Mouse (Mus musculus): ENCODE data around the gene Gm10837. TPM values are rescaled to one million over a fixed set of nuclear protein-coding genes. Genes with fewer than 3 reads are reported as not detected.

The Gm10837 gene
- polyA plus RNA-seq, 1 experiment from 2014 or later, result not detected

DNA sequence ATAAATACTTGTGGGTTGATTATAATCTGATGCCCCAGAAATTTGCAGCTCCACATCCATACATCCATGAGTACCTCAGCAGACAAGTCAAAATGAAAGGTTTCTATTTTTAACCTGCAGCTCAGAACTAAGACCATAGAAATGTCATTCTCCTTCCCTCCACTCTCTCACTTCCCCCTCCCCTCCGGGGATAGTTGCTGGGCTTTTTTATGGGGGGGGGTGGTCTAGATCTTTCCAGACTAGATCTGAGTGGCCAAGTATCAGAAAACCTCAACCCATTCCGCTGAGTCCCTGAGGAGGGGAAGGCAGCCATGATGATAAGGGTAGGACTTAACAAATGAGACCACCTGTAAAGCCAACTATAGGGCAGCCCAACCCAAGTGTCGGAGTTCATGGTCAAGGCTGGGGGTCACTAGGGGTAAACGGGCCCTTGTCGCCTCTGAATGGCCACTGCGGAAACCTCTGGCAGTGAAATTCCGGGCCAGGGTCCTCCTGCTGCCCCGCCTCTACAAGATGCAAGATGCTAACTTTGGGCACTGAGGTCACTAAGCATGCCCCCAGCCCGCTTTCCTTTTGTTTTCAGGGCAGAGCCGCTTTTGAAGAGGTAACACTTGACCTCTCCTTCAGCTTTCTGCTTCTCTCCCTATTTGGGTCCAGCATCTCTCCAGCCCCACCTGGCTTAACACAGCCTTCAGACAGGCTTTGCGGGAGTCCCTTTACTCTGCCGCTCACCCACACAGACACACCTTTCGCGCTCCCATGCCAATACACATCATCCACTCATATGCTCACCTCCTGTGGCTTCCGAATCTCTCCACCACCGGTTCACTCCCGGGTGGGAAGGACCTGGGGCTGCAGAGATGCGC lies 6.6 kb upstream of the Gm10837 start:
- 4% methylated on average over 18 of the region's 18 CpGs for whole genome bisulfite sequencing (ENCODE audit: insufficient replicate concordance)
- H3K4me2 ChIP-seq (ENCODE audit: low read depth, low read length), result no peak overlapping the region
- H3K4me3 ChIP-seq (ENCODE audit: low read depth, low read length), result no peak overlapping the region
- H3K36me3 ChIP-seq (ENCODE audit: control insufficient read depth, insufficient read depth), result no peaks in the 10 kb centered on the region
- H3K9me3 ChIP-seq (replicated peaks; ENCODE audit: control insufficient read depth, low read length), result no peaks in the 10 kb centered on the region
- H3K27ac ChIP-seq (ENCODE audit: low read length), result no peak overlapping the region
- no peak for ATAC-seq (ENCODE audit: low read depth)
- no peak overlapping the region for H3K9ac ChIP-seq (ENCODE audit: low read depth, low read length)
- H3K4me1 ChIP-seq (ENCODE audit: control insufficient read depth, low read depth, low read length), result no peaks in the 10 kb centered on the region
- H3K27me3 ChIP-seq (ENCODE audit: control insufficient read depth, insufficient read depth, low read depth, low read length), result peaks cover 83% of the 10 kb centered on the region

DNA sequence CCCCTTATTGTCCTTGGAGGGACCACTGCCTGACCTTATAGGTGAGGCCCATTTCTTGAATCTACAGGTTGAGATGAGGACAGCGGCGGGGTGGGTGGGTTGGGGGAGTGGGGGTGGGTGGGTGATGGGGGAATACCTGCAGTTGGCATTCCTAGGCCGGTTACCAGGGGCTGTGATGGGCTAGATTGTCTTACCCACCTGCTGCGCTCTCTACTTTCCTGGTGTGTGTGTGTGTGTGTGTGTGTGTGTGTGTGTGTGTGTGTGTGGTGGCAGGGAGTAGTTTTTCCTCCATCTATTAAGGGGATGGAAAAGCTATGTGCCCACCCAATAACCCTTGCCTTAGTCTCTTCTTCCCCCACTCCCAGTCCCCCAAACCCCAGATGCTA lies 5.9 kb upstream of the Gm10837 start:
- no peaks in the 10 kb centered on the region for H3K36me3 ChIP-seq (ENCODE audit: control insufficient read depth, insufficient read depth)
- H3K4me3 ChIP-seq (ENCODE audit: low read depth, low read length), result no peak overlapping the region
- H3K4me2 ChIP-seq (ENCODE audit: low read depth, low read length), result no peak overlapping the region
- WGBS (ENCODE audit: insufficient replicate concordance), result 12% methylated on average over 4 of the region's 4 CpGs
- H3K9me3 ChIP-seq (replicated peaks; ENCODE audit: control insufficient read depth, low read length), result no peaks in the 10 kb centered on the region
- no peak overlapping the region for H3K9ac ChIP-seq (ENCODE audit: low read depth, low read length)
- no peaks in the 10 kb centered on the region for H3K4me1 ChIP-seq (ENCODE audit: control insufficient read depth, low read depth, low read length)
- no peak overlapping the region for H3K27ac ChIP-seq (ENCODE audit: low read length)
- peaks cover 80% of the 10 kb centered on the region for H3K27me3 ChIP-seq (ENCODE audit: control insufficient read depth, insufficient read depth, low read depth, low read length)
- no peak for ATAC-seq (ENCODE audit: low read depth)

DNA sequence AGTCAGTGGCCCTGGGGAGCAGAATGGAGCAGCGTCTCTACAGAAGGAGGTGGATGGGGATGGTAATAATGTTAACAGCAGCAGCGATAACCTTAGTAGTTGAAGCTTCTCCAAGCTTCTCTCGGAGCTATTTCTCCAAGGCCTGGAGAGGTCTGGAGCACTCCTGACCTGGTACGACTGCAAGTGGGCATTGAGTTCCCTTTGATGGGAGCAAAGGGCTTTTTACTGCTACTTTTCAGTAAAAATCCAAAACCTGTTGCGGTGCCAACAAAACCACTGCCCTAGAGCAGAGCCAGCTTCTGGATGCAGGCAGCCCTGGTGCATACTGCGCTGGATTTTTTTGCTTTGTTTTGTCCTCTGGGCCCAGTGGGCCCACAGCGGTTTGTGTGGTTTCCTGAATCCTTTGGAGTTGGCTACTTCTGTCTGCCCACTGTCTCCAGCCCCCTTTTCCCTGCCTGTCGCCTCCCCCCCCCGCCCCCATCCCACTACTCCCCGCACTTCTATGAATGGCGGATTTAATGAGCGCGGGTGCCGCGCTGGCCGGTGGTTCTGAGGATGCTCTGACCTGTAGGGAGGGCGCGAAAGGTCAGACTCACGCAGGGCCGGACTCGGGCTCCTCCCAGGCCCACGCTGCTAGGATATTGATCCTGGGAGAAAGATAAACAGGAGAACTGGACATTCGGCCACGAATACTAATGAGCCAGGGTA lies 5.4 kb upstream of the Gm10837 start:
- Histone ChIP-seq H3K27ac (ENCODE audit: low read length) (no peak overlapping the region), H3K36me3 (ENCODE audit: control insufficient read depth, insufficient read depth) (no peaks in the 10 kb centered on the region), H3K9ac (ENCODE audit: low read depth, low read length) (no peak overlapping the region), H3K4me1 (ENCODE audit: control insufficient read depth, low read depth, low read length) (no peaks in the 10 kb centered on the region), H3K27me3 (ENCODE audit: control insufficient read depth, insufficient read depth, low read depth, low read length) (peaks cover 80% of the 10 kb centered on the region), H3K4me3 (ENCODE audit: low read depth, low read length) (no peak overlapping the region), H3K9me3 (replicated peaks; ENCODE audit: control insufficient read depth, low read length) (no peaks in the 10 kb centered on the region), H3K4me2 (ENCODE audit: low read depth, low read length) (no peak overlapping the region)
- WGBS (ENCODE audit: insufficient replicate concordance), result 2% methylated on average over 24 of the region's 24 CpGs
- no peak for ATAC-seq (ENCODE audit: low read depth)

DNA sequence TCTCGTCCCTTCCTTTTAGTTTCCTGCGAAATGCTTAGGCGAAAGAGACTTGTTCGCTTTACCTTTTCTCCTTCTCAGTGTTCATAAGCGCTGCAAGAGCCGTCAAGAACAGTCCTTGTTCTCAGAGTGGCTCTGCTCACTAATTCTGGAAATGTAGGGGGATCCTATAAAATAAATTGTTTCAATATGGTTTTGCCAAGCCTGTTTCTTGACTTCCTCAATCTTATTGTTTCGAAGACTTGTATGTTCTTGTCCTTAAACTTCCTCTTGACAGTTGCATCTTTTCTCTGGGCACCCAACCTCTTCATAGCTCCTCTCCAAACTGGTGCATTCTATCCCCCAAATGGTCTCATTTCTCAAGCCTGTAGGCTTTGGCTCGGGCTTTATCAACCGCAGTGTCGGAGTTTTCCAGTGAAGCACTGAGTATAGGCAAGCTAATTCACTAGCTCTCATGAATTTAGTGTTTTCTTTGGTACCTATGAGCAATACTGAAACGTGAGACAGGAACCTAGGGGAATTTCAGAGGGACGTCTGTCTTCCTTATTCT lies 4.7 kb upstream of the Gm10837 start:
- H3K4me2 ChIP-seq (ENCODE audit: low read depth, low read length), result no peak overlapping the region
- ATAC-seq (ENCODE audit: low read depth), result no peak
- H3K4me1 ChIP-seq (ENCODE audit: control insufficient read depth, low read depth, low read length), result peaks cover 2% of the 10 kb centered on the region
- H3K36me3 ChIP-seq (ENCODE audit: control insufficient read depth, insufficient read depth), result no peaks in the 10 kb centered on the region
- no peak overlapping the region for H3K27ac ChIP-seq (ENCODE audit: low read length)
- H3K9ac ChIP-seq (ENCODE audit: low read depth, low read length), result no peak overlapping the region
- H3K4me3 ChIP-seq (ENCODE audit: low read depth, low read length), result no peak overlapping the region
- 2% methylated on average over 12 of the region's 12 CpGs for WGBS (ENCODE audit: insufficient replicate concordance)
- peaks cover 81% of the 10 kb centered on the region for H3K27me3 ChIP-seq (ENCODE audit: control insufficient read depth, insufficient read depth, low read depth, low read length)
- no peaks in the 10 kb centered on the region for H3K9me3 ChIP-seq (replicated peaks; ENCODE audit: control insufficient read depth, low read length)

DNA sequence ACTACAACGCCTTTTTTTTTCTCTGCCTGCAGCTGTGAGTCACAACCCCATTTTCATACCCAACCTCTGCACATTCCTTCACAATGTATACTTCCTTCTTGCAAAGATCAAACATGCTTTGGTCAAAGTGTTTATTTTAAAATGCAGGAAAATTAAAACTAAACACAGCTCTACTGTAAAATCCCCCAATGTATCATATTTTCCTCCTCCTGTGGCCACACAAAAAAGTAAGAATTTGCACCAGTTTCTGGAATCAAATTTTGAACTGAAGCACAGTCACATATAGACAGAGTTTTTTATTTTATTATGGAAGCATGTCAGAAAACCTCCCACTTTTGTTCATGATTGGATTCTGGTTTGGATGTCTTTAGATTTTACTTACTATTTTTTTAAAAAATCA lies 3.8 kb upstream of the Gm10837 start:
- H3K4me2 ChIP-seq (ENCODE audit: low read depth, low read length), result no peak overlapping the region
- no peak overlapping the region for H3K9ac ChIP-seq (ENCODE audit: low read depth, low read length)
- 13% methylated on average over 1 of the region's 1 CpGs for WGBS (ENCODE audit: insufficient replicate concordance)
- peaks cover 81% of the 10 kb centered on the region for H3K27me3 ChIP-seq (ENCODE audit: control insufficient read depth, insufficient read depth, low read depth, low read length)
- H3K36me3 ChIP-seq (ENCODE audit: control insufficient read depth, insufficient read depth), result no peaks in the 10 kb centered on the region
- H3K4me3 ChIP-seq (ENCODE audit: low read depth, low read length), result no peak overlapping the region
- H3K27ac ChIP-seq (ENCODE audit: low read length), result no peak overlapping the region
- ATAC-seq (ENCODE audit: low read depth), result no peak
- no peaks in the 10 kb centered on the region for H3K9me3 ChIP-seq (replicated peaks; ENCODE audit: control insufficient read depth, low read length)
- peaks cover 4% of the 10 kb centered on the region for H3K4me1 ChIP-seq (ENCODE audit: control insufficient read depth, low read depth, low read length)

DNA sequence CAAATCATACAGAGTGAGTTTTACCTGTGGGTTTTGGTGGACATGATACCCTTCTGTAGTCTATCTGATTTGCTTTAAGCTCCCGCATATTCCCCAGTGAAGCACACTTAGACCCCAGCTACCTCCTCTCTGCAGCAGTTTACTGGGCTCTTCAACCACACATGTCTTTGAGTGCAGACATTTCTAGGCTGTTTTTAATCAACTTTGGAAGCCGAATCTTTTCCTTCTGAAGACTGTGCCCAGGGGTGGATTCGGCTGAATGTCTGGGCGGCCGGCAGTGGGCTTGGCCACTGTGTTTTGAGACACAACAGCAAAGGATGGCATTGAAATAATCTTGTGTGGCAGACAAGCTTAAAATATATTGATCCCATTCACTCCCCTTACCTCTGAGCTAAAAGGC lies 3.0 kb upstream of the Gm10837 start:
- no peak for ATAC-seq (ENCODE audit: low read depth)
- WGBS (ENCODE audit: insufficient replicate concordance), result 10% methylated on average over 5 of the region's 5 CpGs
- H3K4me2 ChIP-seq (ENCODE audit: low read depth, low read length), result no peak overlapping the region

DNA sequence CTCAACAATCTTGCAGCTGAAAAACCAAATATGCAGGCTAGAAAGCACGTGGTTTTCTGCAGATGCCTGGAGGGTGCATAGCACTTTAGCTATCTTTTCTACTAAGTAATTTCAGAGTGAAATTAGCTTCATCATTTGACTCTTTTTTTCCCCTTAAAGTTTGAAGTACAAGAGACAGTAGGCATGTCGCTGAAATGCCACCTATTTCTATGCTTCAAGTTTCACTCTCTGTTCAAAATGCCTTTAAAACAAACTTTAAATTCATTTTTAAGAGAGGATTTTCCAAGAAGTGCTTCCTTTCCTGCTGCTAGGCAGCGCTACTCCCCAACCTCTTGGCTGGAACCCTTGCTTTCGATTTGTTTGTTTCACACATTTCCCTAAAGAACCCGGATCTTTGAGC lies 1.3 kb upstream of the Gm10837 start:
- Histone ChIP-seq H3K9ac (ENCODE audit: low read depth, low read length) (no peak overlapping the region), H3K9me3 (replicated peaks; ENCODE audit: control insufficient read depth, low read length) (no peaks in the 10 kb centered on the region), H3K27ac (ENCODE audit: low read length) (no peak overlapping the region), H3K4me2 (ENCODE audit: low read depth, low read length) (no peak overlapping the region), H3K36me3 (ENCODE audit: control insufficient read depth, insufficient read depth) (no peaks in the 10 kb centered on the region), H3K27me3 (ENCODE audit: control insufficient read depth, insufficient read depth, low read depth, low read length) (peaks cover 63% of the 10 kb centered on the region), H3K4me3 (ENCODE audit: low read depth, low read length) (no peak overlapping the region), H3K4me1 (ENCODE audit: control insufficient read depth, low read depth, low read length) (peaks cover 4% of the 10 kb centered on the region)
- ATAC-seq (ENCODE audit: low read depth), result no peak
- under 1% methylated on average over 5 of the region's 5 CpGs for WGBS (ENCODE audit: insufficient replicate concordance)

More for the DNA sequence above, 3.0 kb upstream of the Gm10837 start:
- Histone ChIP-seq H3K4me3 (ENCODE audit: low read depth, low read length) (no peak overlapping the region), H3K9me3 (replicated peaks; ENCODE audit: control insufficient read depth, low read length) (no peaks in the 10 kb centered on the region), H3K27ac (ENCODE audit: low read length) (no peak overlapping the region), H3K36me3 (ENCODE audit: control insufficient read depth, insufficient read depth) (no peaks in the 10 kb centered on the region), H3K4me1 (ENCODE audit: control insufficient read depth, low read depth, low read length) (peaks cover 4% of the 10 kb centered on the region), H3K27me3 (ENCODE audit: control insufficient read depth, insufficient read depth, low read depth, low read length) (peaks cover 76% of the 10 kb centered on the region), H3K9ac (ENCODE audit: low read depth, low read length) (no peak overlapping the region)

DNA sequence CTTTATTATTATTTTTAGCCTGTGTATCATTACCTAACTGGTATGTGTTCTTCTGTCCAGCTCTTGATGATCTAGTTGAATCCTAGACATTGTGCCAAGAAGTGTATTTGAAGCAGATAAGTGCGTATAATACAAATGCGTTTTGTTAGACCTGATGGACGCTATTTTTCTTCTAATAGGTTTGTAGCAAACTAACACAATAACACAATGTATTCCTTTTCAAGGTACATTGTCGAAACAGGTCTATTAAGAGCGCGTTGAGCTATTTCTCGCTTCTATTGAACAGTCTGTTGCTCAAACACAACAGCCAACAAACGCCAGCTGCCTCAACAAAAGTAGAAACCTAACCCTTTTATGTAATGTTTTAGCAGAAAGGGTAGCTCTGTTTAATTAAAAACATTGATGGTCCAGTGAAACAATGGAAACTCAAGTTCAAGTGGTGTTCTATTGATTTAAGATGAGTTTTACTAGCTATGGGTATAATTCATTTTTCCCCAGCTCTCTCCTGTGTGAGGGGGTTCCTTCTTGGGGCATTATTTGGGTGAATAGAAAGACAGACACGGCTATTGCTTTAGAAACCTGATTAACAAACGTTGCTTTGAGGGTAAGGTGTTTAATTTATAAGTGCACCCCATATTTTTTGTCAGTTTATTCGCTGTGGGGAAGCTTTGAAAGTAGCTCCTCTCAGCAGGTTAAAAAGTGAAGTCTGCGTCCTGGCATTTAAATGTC lies 536 bp upstream of the Gm10837 start:
- Histone ChIP-seq H3K4me3 (ENCODE audit: low read depth, low read length) (no peak overlapping the region), H3K9ac (ENCODE audit: low read depth, low read length) (no peak overlapping the region), H3K27me3 (ENCODE audit: control insufficient read depth, insufficient read depth, low read depth, low read length) (peaks cover 55% of the 10 kb centered on the region), H3K27ac (ENCODE audit: low read length) (no peak overlapping the region), H3K4me2 (ENCODE audit: low read depth, low read length) (no peak overlapping the region), H3K36me3 (ENCODE audit: control insufficient read depth, insufficient read depth) (no peaks in the 10 kb centered on the region), H3K4me1 (ENCODE audit: control insufficient read depth, low read depth, low read length) (peaks cover 4% of the 10 kb centered on the region), H3K9me3 (replicated peaks; ENCODE audit: control insufficient read depth, low read length) (no peaks in the 10 kb centered on the region)
- no peak for ATAC-seq (ENCODE audit: low read depth)
- WGBS (ENCODE audit: insufficient replicate concordance), result 6% methylated on average over 12 of the region's 12 CpGs

Data from liver, embryonic 16.5 days (tissue).